Mouse (Mus musculus) liver, embryonic 16.5 days (tissue): ENCODE measurements at regions not wholly inside any gene's neighbourhood (a gene's known extent, or its start where the extent isn't known, plus 50 kb on each side); places are given as distances from the start of the nearest gene placed in this dataset.

ENCODE experiments used
- ATAC-seq: fragments of 200-750 bp; cut with Nextera tagmentation; 2 replicates; pipeline ENCODE4 v1.8.0; 2017; ENCODE audit warnings: low read depth, mild to moderate bottlenecking, moderate number of reproducible peaks, moderate library complexity
- H3K27ac ChIP-seq: fragments of 300-500 bp; sonication (generic); 2 replicates; pipeline ENCODE4 v1.5.1; 2014; ENCODE audit warnings: mild to moderate bottlenecking, low read length
- H3K27me3 ChIP-seq: fragments of 300-500 bp; sonication (generic); 2 replicates; pipeline ENCODE4 v1.6.1; 2014; ENCODE audit warnings: low read depth, low read length, mixed read lengths; ENCODE audit not compliant: control insufficient read depth, insufficient read depth
- H3K36me3 ChIP-seq: fragments of 300-500 bp; sonication (generic); 2 replicates; pipeline ENCODE4 v1.6.1; 2014; ENCODE audit warnings: mild to moderate bottlenecking; ENCODE audit not compliant: control insufficient read depth, insufficient read depth
- H3K4me1 ChIP-seq: fragments of 300-500 bp; sonication (generic); 2 replicates; pipeline ENCODE4 v1.6.1; 2014; ENCODE audit warnings: low read depth, low read length, mixed read lengths; ENCODE audit not compliant: control insufficient read depth
- H3K4me2 ChIP-seq: fragments of 300-500 bp; sonication (generic); 2 replicates; pipeline ENCODE4 v1.6.1; 2014; ENCODE audit warnings: low read depth, low read length, mixed read lengths
- H3K4me3 ChIP-seq: fragments of 300-500 bp; sonication (generic); 2 replicates; pipeline ENCODE4 v1.5.1; 2014; ENCODE audit warnings: low read depth, mild to moderate bottlenecking, low read length
- H3K9ac ChIP-seq: fragments of 300-500 bp; sonication (generic); 2 replicates; pipeline ENCODE4 v1.6.1; 2014; ENCODE audit warnings: low read depth, low read length
- H3K9me3 ChIP-seq: fragments of 300-500 bp; sonication (generic); replicated peaks from 2 replicates; pipeline ENCODE4 v1.6.1; 2016; ENCODE audit warnings: low read length; ENCODE audit not compliant: control insufficient read depth
- WGBS: fragments of 180-500 bp; shearing (Covaris S2); extraction: QIAGEN DNeasy Blood & Tissue Kit; methylation state at CpG from one replicate; pipeline ENCODE4 v1.1.7; 2014; ENCODE audit not compliant: insufficient replicate concordance; 5-methylcytosine and 5-hydroxymethylcytosine counted together

- no peak overlapping the region for H3K27ac ChIP-seq
- no peak overlapping the region for H3K4me3 ChIP-seq
- no peak overlapping the region for H3K4me2 ChIP-seq
- 54% methylated on average over 9 of the region's 9 CpGs for WGBS
- H3K9ac ChIP-seq, result no peak overlapping the region
- H3K9me3 ChIP-seq, result no peaks in the 10 kb centered on the region
- ATAC-seq, result no peak
- H3K36me3 ChIP-seq, result no peaks in the 10 kb centered on the region
- no peaks in the 10 kb centered on the region for H3K27me3 ChIP-seq
- no peaks in the 10 kb centered on the region for H3K4me1 ChIP-seq
Measured at GRCm38 (mm10) chr8:92427801-92428200, 70.4 kb downstream of the Irx5 start.

DNA sequence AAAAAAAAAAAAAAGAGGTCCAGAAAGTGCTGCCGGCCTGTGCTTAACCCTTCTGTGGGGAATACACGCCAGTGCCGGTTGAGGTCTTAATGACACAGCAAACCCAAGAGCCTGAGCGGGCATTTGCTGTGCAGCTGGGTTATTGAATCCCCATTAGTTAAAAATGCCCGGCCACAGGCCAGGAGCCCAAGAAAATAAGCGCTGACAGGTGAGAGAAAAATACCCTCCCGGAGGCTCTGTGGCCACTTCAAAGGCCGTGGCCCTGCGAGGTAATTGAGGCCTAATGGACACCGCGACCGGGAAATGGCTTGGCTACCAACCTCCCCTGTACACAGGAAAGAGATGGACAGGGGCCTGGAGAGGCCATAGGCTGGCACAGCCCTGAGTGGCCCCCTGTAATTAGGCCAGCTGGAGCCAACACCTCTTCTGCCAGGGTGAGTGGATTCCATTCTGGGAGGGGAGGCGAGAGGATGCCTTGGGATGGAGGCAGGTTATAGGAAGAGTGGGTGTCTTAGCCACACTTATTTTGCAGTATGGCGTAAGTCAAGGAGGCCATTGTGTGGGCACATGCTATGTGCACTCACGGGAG lies 79.7 kb downstream of the Irx5 start:
- H3K9me3 ChIP-seq, result no peaks in the 10 kb centered on the region

GRCm38 (mm10) chr8:92438294-92438693 lies 80.9 kb downstream of the Irx5 start:
- 24% methylated on average over 9 of the region's 9 CpGs for WGBS
- Histone ChIP-seq H3K27me3 (no peaks in the 10 kb centered on the region), H3K9ac (no peak overlapping the region), H3K4me1 (no peaks in the 10 kb centered on the region), H3K36me3 (no peaks in the 10 kb centered on the region), H3K9me3 (no peaks in the 10 kb centered on the region), H3K27ac (no peak overlapping the region), H3K4me3 (no peak overlapping the region), H3K4me2 (no peak overlapping the region)
- ATAC-seq, result no peak

More for the DNA sequence above, 79.7 kb downstream of the Irx5 start:
- ATAC-seq, result no peak
- Histone ChIP-seq H3K4me3 (no peak overlapping the region), H3K27ac (no peak overlapping the region), H3K4me1 (no peaks in the 10 kb centered on the region), H3K36me3 (no peaks in the 10 kb centered on the region), H3K9ac (no peak overlapping the region), H3K27me3 (no peaks in the 10 kb centered on the region), H3K4me2 (no peak overlapping the region)
- WGBS, result 68% methylated on average over 15 of the region's 15 CpGs

DNA sequence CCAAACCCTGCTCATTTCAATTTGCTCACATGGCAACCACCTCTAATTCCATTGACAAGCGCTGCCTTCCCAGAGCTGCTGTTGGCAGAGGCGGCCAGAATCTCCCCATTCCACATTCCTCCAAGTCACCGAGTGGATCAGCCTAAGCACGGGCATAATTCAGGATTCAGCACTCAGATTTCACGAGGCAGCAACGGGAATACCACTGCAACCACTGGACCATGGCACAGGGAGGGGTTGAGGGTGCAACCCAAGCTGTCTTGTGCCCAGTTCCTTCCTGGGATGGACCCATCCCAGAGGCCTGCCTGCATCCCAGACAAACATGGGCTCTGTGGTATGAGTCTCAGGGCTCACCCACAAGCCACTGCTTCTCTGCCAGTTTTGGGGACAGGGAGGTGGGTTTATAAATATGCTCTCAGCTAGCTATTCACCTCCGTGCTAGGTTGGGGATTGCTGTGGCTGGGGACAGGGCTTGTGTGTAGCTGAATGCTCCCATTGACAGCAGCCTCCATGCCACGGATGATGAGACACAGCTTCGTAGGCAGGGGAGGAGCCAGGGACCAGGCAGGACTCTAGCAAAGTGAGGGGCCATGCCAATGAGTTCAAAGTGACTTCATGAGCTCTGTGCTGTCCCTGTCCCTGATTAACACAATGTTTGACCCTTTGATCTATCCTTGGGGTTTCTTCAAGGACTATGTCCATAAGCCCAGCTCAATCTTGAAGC lies 82.5 kb downstream of the Irx5 start:
- Histone ChIP-seq H3K9ac (no peak overlapping the region), H3K4me2 (no peak overlapping the region), H3K27me3 (no peaks in the 10 kb centered on the region), H3K36me3 (no peaks in the 10 kb centered on the region), H3K4me3 (no peak overlapping the region), H3K9me3 (no peaks in the 10 kb centered on the region), H3K27ac (no peak overlapping the region), H3K4me1 (no peaks in the 10 kb centered on the region)
- no peak for ATAC-seq
- 45% methylated on average over 9 of the region's 9 CpGs for WGBS

DNA sequence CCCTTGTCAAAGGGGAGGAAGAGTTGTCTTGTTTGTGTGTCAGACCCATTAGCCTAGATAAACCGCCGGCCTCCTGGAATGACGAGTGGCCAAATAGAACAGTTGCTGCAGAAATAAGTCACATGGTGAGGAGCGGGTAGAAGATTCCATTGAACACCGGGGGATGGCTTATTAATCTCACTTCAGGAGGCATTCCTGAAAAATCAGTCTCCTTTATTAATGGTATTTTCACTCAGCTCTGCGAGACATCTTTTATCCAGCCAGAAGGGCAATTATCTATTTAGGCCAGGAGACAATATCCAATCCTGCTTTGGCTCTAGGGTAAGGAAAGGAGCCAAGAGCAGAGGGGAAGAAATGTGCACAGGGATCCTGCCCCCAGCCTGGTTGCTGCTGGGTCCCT lies 84.7 kb downstream of the Irx5 start:
- 64% methylated on average over 6 of the region's 6 CpGs for WGBS
- ATAC-seq, result no peak
- H3K27ac ChIP-seq, result no peak overlapping the region

GRCm38 (mm10) chr8:92459291-92459690 lies 101.9 kb downstream of the Irx5 start:
- H3K9me3 ChIP-seq, result no peaks in the 10 kb centered on the region
- H3K9ac ChIP-seq, result no peak overlapping the region
- H3K4me1 ChIP-seq, result no peaks in the 10 kb centered on the region
- no peak overlapping the region for H3K4me2 ChIP-seq
- no peak for ATAC-seq
- 71% methylated on average over 5 of the region's 5 CpGs for WGBS
- H3K4me3 ChIP-seq, result no peak overlapping the region
- peaks cover 43% of the 10 kb centered on the region for H3K27me3 ChIP-seq
- H3K36me3 ChIP-seq, result no peaks in the 10 kb centered on the region
- H3K27ac ChIP-seq, result no peak overlapping the region

More for the DNA sequence above, 84.7 kb downstream of the Irx5 start:
- Histone ChIP-seq H3K36me3 (no peaks in the 10 kb centered on the region), H3K9me3 (no peaks in the 10 kb centered on the region), H3K9ac (no peak overlapping the region), H3K4me1 (no peaks in the 10 kb centered on the region), H3K4me3 (no peak overlapping the region), H3K27me3 (no peaks in the 10 kb centered on the region), H3K4me2 (no peak overlapping the region)

- WGBS, result under 1% methylated on average over 89 of the region's 93 CpGs
- Histone ChIP-seq H3K36me3 (no peaks in the 10 kb centered on the region), H3K9ac (no peak overlapping the region), H3K4me1 (no peaks in the 10 kb centered on the region), H3K9me3 (no peaks in the 10 kb centered on the region), H3K4me2 (peak overlapping the region; percentile 32), H3K27ac (no peak overlapping the region), H3K4me3 (peak overlapping the region; percentile 28; the same call in 1 of the 2 replicates), H3K27me3 (peaks cover 43% of the 10 kb centered on the region)
- ATAC-seq, result no peak
Measured at GRCm38 (mm10) chr8:92460129-92460953, 102.9 kb downstream of the Irx5 start.

- Histone ChIP-seq H3K4me1 (no peaks in the 10 kb centered on the region), H3K4me3 (no peak overlapping the region), H3K36me3 (no peaks in the 10 kb centered on the region), H3K9ac (no peak overlapping the region), H3K27ac (no peak overlapping the region), H3K9me3 (no peaks in the 10 kb centered on the region), H3K27me3 (no peaks in the 10 kb centered on the region), H3K4me2 (no peak overlapping the region)
- no peak for ATAC-seq
- WGBS, result 54% methylated on average over 19 of the region's 19 CpGs
Measured at GRCm38 (mm10) chr8:92469141-92470000, 111.9 kb downstream of the Irx5 start.
